Mouse (Mus musculus): ENCODE data around the gene Armc2.

- no peak for TF ChIP-seq CTCF (conservative IDR thresholded peaks at IDR 0.05 in 1 of 2, IDR thresholded peaks at IDR 0.05 in 1 of 2; ENCODE audit: low read depth in 2 of 2, low read length in 2 of 2)
- TF ChIP-seq TCF12 (IDR thresholded peaks at IDR 0.05; ENCODE audit: low read depth, low read length) = no peak
- TF ChIP-seq ZMIZ1 (IDR thresholded peaks at IDR 0.05; ENCODE audit: low read depth, low read length) = no peak
- TF ChIP-seq POLR2A (IDR thresholded peaks at IDR 0.05; ENCODE audit: low read depth, low read length) = no peak
- no peak for TF ChIP-seq ZC3H11A (IDR thresholded peaks at IDR 0.05; ENCODE audit: low read depth, low read length)
- TF ChIP-seq CHD2 (IDR thresholded peaks at IDR 0.05; ENCODE audit: low read length) = no peak
- TF ChIP-seq ZNF384 (IDR thresholded peaks at IDR 0.05; ENCODE audit: low read depth, low read length) = no peak
- TF ChIP-seq MAX (IDR thresholded peaks at IDR 0.05; ENCODE audit: low read length) = no peak
- no peak for TF ChIP-seq SMC3 (IDR thresholded peaks at IDR 0.05; ENCODE audit: low read depth, low read length)
- TF ChIP-seq HCFC1 (IDR thresholded peaks at IDR 0.05; ENCODE audit: low read depth, low read length) = no peak
- TF ChIP-seq MYC (IDR thresholded peaks at IDR 0.05; ENCODE audit: low read depth, low read length) = no peak
- no peak for TF ChIP-seq KAT2A (IDR thresholded peaks at IDR 0.05; ENCODE audit: insufficient replicate concordance, low read length)
- no peak for TF ChIP-seq USF1 (IDR thresholded peaks at IDR 0.05; ENCODE audit: low read depth, low read length)
- no peak for TF ChIP-seq ETS1 (conservative IDR thresholded peaks at IDR 0.05; ENCODE audit: low read depth, low read length)
Measured at GRCm38 (mm10) chr10:41901456-41901855, 116.8 kb downstream of the Armc2 start.

Measured in CH12.LX (cell line).